Mouse (Mus musculus): ENCODE measurements at regions not wholly inside any gene's neighbourhood (a gene's known extent, or its start where the extent isn't known, plus 50 kb on each side); places are given as distances from the start of the nearest gene placed in this dataset.
"Not testable (repeated sequence)": the region's sequence is repeated elsewhere in the genome, so short reads cannot be mapped to it uniquely, and the experiment has no call there.

GRCm38 (mm10) chr13:3035291-3035690 is 502.6 kb upstream of the Gdi2 start:
- not testable (repeated sequence) for DNase-seq (ENCODE audit: low read depth in 1 of 2, low spot score in 2 of 2)

- peak in 1 of 2 experiments; percentile 22 for DNase-seq (ENCODE audit: low read depth in 1 of 2, low spot score in 2 of 2)
Measured at GRCm38 (mm10) chr13:3037010-3037409, 500.9 kb upstream of the Gdi2 start.

- not testable (repeated sequence) for DNase-seq (ENCODE audit: low read depth in 1 of 2, low spot score in 2 of 2)
Measured at GRCm38 (mm10) chr13:3046381-3047105, 491.3 kb upstream of the Gdi2 start.

- not testable (repeated sequence) for DNase-seq (ENCODE audit: low read depth in 1 of 2, low spot score in 2 of 2)
Measured at GRCm38 (mm10) chr13:3083480-3083879, 454.4 kb upstream of the Gdi2 start.

GRCm38 (mm10) chr13:3089971-3090370 is 447.9 kb upstream of the Gdi2 start:
- not testable (repeated sequence) for DNase-seq (ENCODE audit: low read depth in 1 of 2, low spot score in 2 of 2)

GRCm38 (mm10) chr13:3106543-3106942 is 431.3 kb upstream of the Gdi2 start:
- DNase-seq (ENCODE audit: low read depth in 1 of 2, low spot score in 2 of 2) = not testable (repeated sequence)

- not testable (repeated sequence) for DNase-seq (ENCODE audit: low read depth in 1 of 2, low spot score in 2 of 2)
Measured at GRCm38 (mm10) chr13:3128150-3128549, 409.7 kb upstream of the Gdi2 start.

GRCm38 (mm10) chr13:3137281-3137680 is 400.6 kb upstream of the Gdi2 start:
- not testable (repeated sequence) for DNase-seq (ENCODE audit: low read depth in 1 of 2, low spot score in 2 of 2)

- DNase-seq (ENCODE audit: low read depth in 1 of 2, low spot score in 2 of 2) = no peak
Measured at GRCm38 (mm10) chr13:3138698-3139097, 399.2 kb upstream of the Gdi2 start.

GRCm38 (mm10) chr13:3145513-3145912 is 392.4 kb upstream of the Gdi2 start:
- not testable (repeated sequence) for DNase-seq (ENCODE audit: low read depth in 1 of 2, low spot score in 2 of 2)
